ENCODE assay signal across 8 mouse cellular contexts in genomic region chr8:92613486-92613885, GRCm38 (mm10).
DNase-seq lines count a peak whose midpoint lies in the region; ATAC-seq lines count a peak whose summit lies in the region.

No protein-coding gene starts in this region.

- H3K4me2 ChIP-seq in liver, embryonic 11.5 days: no peak overlapping the region
- H3K4me2 ChIP-seq in embryonic facial prominence, embryonic 12.5 days (replicated peaks): 0 out of 2 replicates have a peak overlapping the region, but pooled peaks have one; percentile 10

- no peaks in the 10 kb centered on the region for H3K27me3 ChIP-seq in liver, embryonic 11.5 days (replicated peaks; ENCODE audit: control insufficient read depth, insufficient read depth, low read length)
- no peaks in the 10 kb centered on the region for H3K27me3 ChIP-seq in embryonic facial prominence, embryonic 12.5 days

- no peak overlapping the region for H3K4me3 ChIP-seq in liver, embryonic 11.5 days (ENCODE audit: low read depth, low read length)
- no peak overlapping the region for H3K4me3 ChIP-seq in embryonic facial prominence, embryonic 12.5 days

- ATAC-seq in liver, embryonic 11.5 days (replicated peaks; ENCODE audit: low FRiP score): no peak
- ATAC-seq in embryonic facial prominence, embryonic 12.5 days (ENCODE audit: insufficient number of reproducible peaks, insufficient read depth, low FRiP score, low TSS enrichment): no peak

- DNase-seq in cerebellum, postnatal 10 days: peak; percentile 36 to 47
- DNase-seq in cerebellum, adult 11-12 months: no peak
- DNase-seq in liver: peak; percentile 10
- DNase-seq in liver, embryonic 11.5 days (ENCODE audit: low spot score): no peak
- DNase-seq in retina, postnatal 1 day: peak; percentile 42
- DNase-seq in left cerebral cortex, adult 11 months (ENCODE audit: low spot score): no peak
- no peak for DNase-seq in spleen, postnatal 4 days (ENCODE audit: low spot score in 2 of 2)

- no peaks in the 10 kb centered on the region for H3K9me3 ChIP-seq in liver, embryonic 11.5 days (ENCODE audit: control insufficient read depth, low read length)
- no peaks in the 10 kb centered on the region for H3K9me3 ChIP-seq in embryonic facial prominence, embryonic 12.5 days

- H3K9ac ChIP-seq in liver, embryonic 11.5 days (ENCODE audit: low read depth, low read length): no peak overlapping the region
- no peak overlapping the region for H3K9ac ChIP-seq in embryonic facial prominence, embryonic 12.5 days

- 43% methylated on average over 4 of the region's 4 CpGs for whole genome bisulfite sequencing in liver, embryonic 11.5 days
- WGBS in embryonic facial prominence, embryonic 12.5 days: 31% methylated on average over 4 of the region's 4 CpGs

- no peaks in the 10 kb centered on the region for H3K36me3 ChIP-seq in liver, embryonic 11.5 days (ENCODE audit: control insufficient read depth, insufficient read depth, low read length)
- no peaks in the 10 kb centered on the region for H3K36me3 ChIP-seq in embryonic facial prominence, embryonic 12.5 days

- H3K27ac ChIP-seq in liver, embryonic 11.5 days (ENCODE audit: low read depth, low read length): no peak overlapping the region
- H3K27ac ChIP-seq in embryonic facial prominence, embryonic 12.5 days: no peak overlapping the region

- H3K4me1 ChIP-seq in liver, embryonic 11.5 days (replicated peaks; ENCODE audit: control insufficient read depth, insufficient read depth, low read length): no peaks in the 10 kb centered on the region
- peaks cover 20% of the 10 kb centered on the region; the same call in 1 of the 2 replicates for H3K4me1 ChIP-seq in embryonic facial prominence, embryonic 12.5 days

Comparison
In these comparisons a context has a peak if more than half of its experiments do, and no peak if none do; other contexts are left out.
1. DNase-seq: peak in cerebellum, postnatal 10 days (2 of 2), liver (single experiment) and retina, postnatal 1 day (single experiment); none in cerebellum, adult 11-12 months (single experiment), liver, embryonic 11.5 days (single experiment), left cerebral cortex, adult 11 months (single experiment) and spleen, postnatal 4 days (0 of 2).